Mouse (Mus musculus) midbrain, postnatal 0 days (tissue): Measurements from ENCODE around the gene Marc1. TPM values are rescaled to one million over a fixed set of nuclear protein-coding genes. Genes with fewer than 3 reads are reported as not detected.
A peak's percentile ranks its signal among the peaks of the same experiment; 100 is the strongest.

Experiments used
- ATAC-seq: fragments of 200-750 bp; cut with Nextera tagmentation; 2 replicates; pipeline ENCODE4 v1.8.0; 2017; ENCODE audit warnings: moderate number of reproducible peaks, mild to moderate bottlenecking, moderate TSS enrichment, moderate library complexity; ENCODE audit not compliant: low FRiP score
- DNase-seq: peaks from one replicate; pipeline ENCODE4 v3.0.0-alpha.2; 2015; ENCODE audit warnings: low spot score
- H3K27ac ChIP-seq: fragments of 300-500 bp; sonication (generic); 2 replicates; pipeline ENCODE4 v1.5.1; 2014; ENCODE audit warnings: low read depth, mild to moderate bottlenecking, low read length, mixed read lengths
- H3K27me3 ChIP-seq: fragments of 300-500 bp; sonication (generic); 2 replicates; pipeline ENCODE4 v1.6.1; 2014; ENCODE audit warnings: low read length, control low read depth, mixed read lengths; ENCODE audit not compliant: insufficient read depth
- H3K36me3 ChIP-seq: fragments of 300-500 bp; sonication (generic); 2 replicates; pipeline ENCODE4 v1.6.1; 2014; ENCODE audit warnings: low read length, control low read depth, mixed read lengths; ENCODE audit not compliant: insufficient read depth
- H3K4me1 ChIP-seq: fragments of 300-500 bp; sonication (generic); 2 replicates; pipeline ENCODE4 v1.6.1; 2014; ENCODE audit warnings: mild to moderate bottlenecking, control low read depth, antibody characterized with exemption, low read length, mixed read lengths; ENCODE audit not compliant: insufficient read depth
- H3K4me2 ChIP-seq: fragments of 300-500 bp; sonication (generic); 2 replicates; pipeline ENCODE4 v1.6.1; 2014; ENCODE audit warnings: low read depth, mild to moderate bottlenecking, low read length, mixed read lengths; ENCODE audit not compliant: poor library complexity, severe bottlenecking
- H3K4me3 ChIP-seq: fragments of 300-500 bp; sonication (generic); 2 replicates; pipeline ENCODE4 v1.5.1; 2014; ENCODE audit warnings: low read depth, mild to moderate bottlenecking, low read length, moderate library complexity
- H3K9ac ChIP-seq: fragments of 300-500 bp; sonication (generic); replicated peaks from 2 replicates; pipeline ENCODE4 v1.6.1; 2014; ENCODE audit warnings: mild to moderate bottlenecking, low read length, moderate library complexity, mixed read lengths; ENCODE audit not compliant: poor library complexity, severe bottlenecking
- H3K9me3 ChIP-seq: fragments of 300-500 bp; sonication (generic); 2 replicates; pipeline ENCODE4 v1.6.1; 2016; ENCODE audit warnings: low read length, control low read depth
- CTCF ChIP-seq: IDR thresholded peaks from 2 replicates; pipeline ENCODE4 v1.5.1; 2016; ENCODE audit warnings: antibody characterized with exemption, mild to moderate bottlenecking
- WGBS: fragments of 180-500 bp; shearing (Covaris S2); extraction: QIAGEN DNeasy Blood & Tissue Kit; methylation state at CpG from one replicate; pipeline ENCODE4 v1.1.7; 2014; 5-methylcytosine and 5-hydroxymethylcytosine counted together
- polyA plus RNA-seq: library from polyadenylated mRNA; unstranded; fragments of >200 nt; fragmentation: Nextera tagmentation; extraction: Ambion mirVana; gene quantifications from 2 replicates; pipeline ENCODE4 v1.2.1, GENCODE M21; 2015
- total RNA-seq: library from RNA; depleted of rRNA; stranded (reverse); fragments of >200 nt; gene quantifications from 2 replicates; pipeline ENCODE4 v1.2.3, GENCODE M21; 2014

Marc1 gene
- total and polyA plus RNA-seq, 2 experiments from 2014 or later, result 0.21 to 0.55 TPM

- no peak overlapping the region for H3K4me3 ChIP-seq
- H3K9ac ChIP-seq, result no peak overlapping the region
- H3K36me3 ChIP-seq, result no peaks in the 10 kb centered on the region
- no peak overlapping the region for H3K27ac ChIP-seq
- DNase-seq (no peak), ATAC-seq (no peak)
- 0 out of 2 replicates have a peak, but pooled peaks cover 4% of the 10 kb centered on the region for H3K4me1 ChIP-seq
- no peaks in the 10 kb centered on the region for H3K27me3 ChIP-seq
- H3K4me2 ChIP-seq, result no peak overlapping the region
- no peak for TF ChIP-seq CTCF
- WGBS, result 80% methylated on average over 10 of the region's 10 CpGs
- no peaks in the 10 kb centered on the region for H3K9me3 ChIP-seq
Measured at GRCm38 (mm10) chr1:184781286-184782160, 29.6 kb downstream of the Marc1 start.

GRCm38 (mm10) chr1:184778157-184778556 is 33.0 kb downstream of the Marc1 start:
- ATAC-seq (no peak), DNase-seq (no peak)
- Histone ChIP-seq H3K9me3 (no peaks in the 10 kb centered on the region), H3K27me3 (no peaks in the 10 kb centered on the region), H3K36me3 (no peaks in the 10 kb centered on the region), H3K27ac (no peak overlapping the region), H3K4me2 (no peak overlapping the region), H3K4me3 (no peak overlapping the region), H3K4me1 (0 out of 2 replicates have a peak, but pooled peaks cover 4% of the 10 kb centered on the region), H3K9ac (no peak overlapping the region)
- WGBS, result 92% methylated on average over 6 of the region's 6 CpGs
- no peak for TF ChIP-seq CTCF

GRCm38 (mm10) chr1:184777061-184777795 is 33.9 kb downstream of the Marc1 start:
- no peaks in the 10 kb centered on the region for H3K36me3 ChIP-seq
- H3K4me2 ChIP-seq, result no peak overlapping the region
- no peak for DNase-seq
- no peak overlapping the region for H3K9ac ChIP-seq
- no peak overlapping the region for H3K4me3 ChIP-seq
- ATAC-seq, result 0 out of 2 replicates have a peak, but pooled peaks have one; percentile 38
- TF ChIP-seq CTCF, result peak; percentile 45
- no peak overlapping the region for H3K27ac ChIP-seq
- no peaks in the 10 kb centered on the region for H3K9me3 ChIP-seq
- WGBS, result 34% methylated on average over 22 of the region's 22 CpGs
- 0 out of 2 replicates have a peak, but pooled peaks cover 4% of the 10 kb centered on the region for H3K4me1 ChIP-seq
- no peaks in the 10 kb centered on the region for H3K27me3 ChIP-seq

GRCm38 (mm10) chr1:184775289-184775688 is 35.8 kb downstream of the Marc1 start:
- H3K9ac ChIP-seq, result no peak overlapping the region
- no peak overlapping the region for H3K4me2 ChIP-seq
- no peaks in the 10 kb centered on the region for H3K9me3 ChIP-seq
- WGBS, result 55% methylated on average over 9 of the region's 9 CpGs
- no peak for TF ChIP-seq CTCF
- no peak for DNase-seq
- no peaks in the 10 kb centered on the region for H3K36me3 ChIP-seq
- no peak for ATAC-seq
- no peak overlapping the region for H3K27ac ChIP-seq
- no peaks in the 10 kb centered on the region for H3K27me3 ChIP-seq
- no peak overlapping the region for H3K4me3 ChIP-seq
- 0 out of 2 replicates have a peak, but pooled peaks cover 6% of the 10 kb centered on the region for H3K4me1 ChIP-seq

GRCm38 (mm10) chr1:184771891-184772249 is 39.2 kb downstream of the Marc1 start:
- H3K36me3 ChIP-seq, result no peaks in the 10 kb centered on the region
- no peaks in the 10 kb centered on the region for H3K27me3 ChIP-seq
- H3K4me1 ChIP-seq, result 0 out of 2 replicates have a peak, but pooled peaks cover 3% of the 10 kb centered on the region
- no peak for TF ChIP-seq CTCF
- no peak overlapping the region for H3K27ac ChIP-seq
- H3K4me3 ChIP-seq, result no peak overlapping the region
- ATAC-seq (no peak), DNase-seq (no peak)
- H3K9ac ChIP-seq, result no peak overlapping the region
- no peaks in the 10 kb centered on the region for H3K9me3 ChIP-seq
- H3K4me2 ChIP-seq, result peak overlapping the region; percentile 7
- WGBS, result 14% methylated on average over 9 of the region's 9 CpGs
